Mouse (Mus musculus) left cerebral cortex, postnatal 4 days (tissue): ENCODE measurements around the gene Fam180a. TPM values are rescaled to one million over a fixed set of nuclear protein-coding genes. Genes with fewer than 3 reads are reported as not detected.

ENCODE experiments used
- DNase-seq: peaks from one replicate; pipeline ENCODE4 v3.0.0-alpha.2; 2022
- intact Hi-C: fragments of 180-260 bp; cut with DNase I; formaldehyde crosslinking; loops from one replicate; pipeline ENCODE4 v1.15.1; 2025
- total RNA-seq, 2 experiments: library from RNA; stranded (reverse); gene quantifications; 2 replicates each; pipeline ENCODE4 v1.2.3; 2021

The Fam180a gene
- total RNA-seq, 2 experiments from 2014 or later: 3.6 to 4.1 TPM

- DNase-seq: no peak
- intact Hi-C loops: no loop called here
Observed at GRCm38 (mm10) chr6:35269643-35270042, 56.3 kb downstream of the Fam180a start.

GRCm38 (mm10) chr6:35268711-35269110 is 57.2 kb downstream of the Fam180a start:
- intact Hi-C loops: no loop called here
- no peak for DNase-seq

DNA sequence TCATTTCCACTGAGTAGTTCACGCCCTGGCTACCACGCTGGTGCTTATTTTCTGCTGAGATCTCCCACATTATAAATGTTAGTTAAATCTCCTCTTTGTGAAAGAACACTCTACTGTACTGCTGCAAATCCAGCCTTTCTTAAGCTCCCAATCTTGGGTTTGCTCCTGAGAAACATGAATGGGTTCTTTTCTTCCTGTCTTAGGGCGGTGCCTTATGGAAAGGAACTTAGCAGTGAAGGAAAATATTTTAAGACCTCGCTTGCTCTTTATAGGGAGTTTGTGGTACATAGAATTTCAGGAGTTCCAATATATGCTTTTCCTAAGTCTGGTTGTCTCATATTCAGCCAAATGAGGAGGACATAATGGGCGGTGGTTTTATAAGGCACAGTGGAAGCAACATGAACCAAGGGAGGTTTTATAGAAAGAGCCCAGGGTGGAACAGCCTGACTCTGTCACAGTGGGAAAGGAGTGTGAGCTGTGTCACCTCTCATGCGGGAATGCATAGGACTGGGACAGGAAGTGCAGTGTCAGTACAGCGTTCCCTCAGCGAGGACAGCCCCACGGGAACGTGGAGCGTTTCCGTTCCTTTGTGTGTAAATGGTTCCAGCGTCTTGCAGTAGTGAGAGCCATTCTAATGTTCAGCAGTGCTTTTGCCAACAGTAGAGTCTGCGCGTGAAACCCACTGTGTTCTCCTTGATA is 60.2 kb downstream of the Fam180a start:
- intact Hi-C loops: no loop called here
- no peak for DNase-seq

Other genes starting within 250 kb of the Fam180a start
- 10 to 100 TPM; 38.4 to 48.2 TPM for gene Cnot4, start 192.4 kb downstream of the Fam180a start, total RNA-seq
- gene Nup205, start 148.7 kb downstream of the Fam180a start, total RNA-seq: 10 to 100 TPM; 51.2 to 55.3 TPM
- gene Slc13a4, start 18.0 kb downstream of the Fam180a start, total RNA-seq: 10 to 100 TPM; 11.6 to 12.0 TPM
- 100 to 1,000 TPM; 337 to 354 TPM for gene Mtpn, start 213.7 kb upstream of the Fam180a start, total RNA-seq